In the genomic region with DNA sequence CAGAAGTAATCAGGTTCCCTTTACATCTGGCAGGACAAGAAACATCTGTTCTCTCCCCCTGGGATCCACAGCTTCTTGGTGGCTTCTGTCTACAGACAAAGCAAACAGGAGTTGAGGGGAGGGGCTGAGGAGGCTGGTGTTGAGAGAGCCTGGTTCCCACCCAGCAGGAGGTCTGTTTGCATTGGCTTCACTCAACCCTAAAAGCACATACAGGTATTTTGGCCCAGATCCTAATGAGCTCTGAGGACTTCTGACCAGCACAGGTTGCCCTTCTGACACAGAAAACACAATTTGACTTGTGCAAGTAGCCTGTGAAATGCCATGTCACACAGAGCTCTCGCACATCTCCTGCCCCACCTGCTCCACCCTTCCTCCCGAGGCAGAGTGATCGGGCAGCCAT, we compare ENCODE assay signal across 12 mouse cellular contexts. TPM values are rescaled to one million over a fixed set of nuclear protein-coding genes. Genes with fewer than 3 reads are reported as not detected.
DNase-seq lines count a peak whose midpoint lies in the region; ATAC-seq and TF ChIP-seq lines count a peak whose summit lies in the region.
"Had no signal": no experiment of that assay in that cellular context is flagged by ENCODE, and none has a peak within 500 bp of the region (broad histone marks: within the 10 kb centered on the region; RNA-seq: fewer than 3 reads in every experiment).

No protein-coding gene starts in this region.

- H3K4me2 ChIP-seq in liver, postnatal 0 days (ENCODE audit: low read depth, low read length) = no peak overlapping the region
- no peak overlapping the region for H3K4me2 ChIP-seq in liver, embryonic 12.5 days
- H3K4me2 ChIP-seq in lung, postnatal 0 days (replicated peaks; ENCODE audit: low read depth, low read length) = no peak overlapping the region
- H3K4me2 ChIP-seq: hindbrain, embryonic 13.5 days; midbrain, embryonic 15.5 days had no signal

- intact Hi-C loops in heart, postnatal 14 days (cut with DNase I) = no loop called here

- no peak overlapping the region for H3K4me3 ChIP-seq in liver, postnatal 0 days (ENCODE audit: low read depth, low read length)
- H3K4me3 ChIP-seq in liver, embryonic 12.5 days = no peak overlapping the region
- no peak overlapping the region for H3K4me3 ChIP-seq in lung, postnatal 0 days (ENCODE audit: low read depth, low read length)
- H3K4me3 ChIP-seq: hindbrain, embryonic 13.5 days; midbrain, embryonic 15.5 days had no signal

- ATAC-seq in liver, postnatal 0 days = peak; percentile 43
- no peak for ATAC-seq in liver, embryonic 12.5 days
- peak; percentile 87 for ATAC-seq in lung, postnatal 0 days
- ATAC-seq: midbrain, embryonic 15.5 days had no signal

- H3K4me1 ChIP-seq in liver, postnatal 0 days (ENCODE audit: insufficient read depth) = peaks cover 6% of the 10 kb centered on the region
- H3K4me1 ChIP-seq in liver, embryonic 12.5 days = peaks cover 12% of the 10 kb centered on the region
- H3K4me1 ChIP-seq in lung, postnatal 0 days (ENCODE audit: insufficient read depth, low read depth, low read length) = peaks cover 8% of the 10 kb centered on the region
- H3K4me1 ChIP-seq: midbrain, embryonic 15.5 days had no signal

- WGBS in liver, postnatal 0 days (ENCODE audit: insufficient replicate concordance) = 40% methylated on average over 3 of the region's 3 CpGs
- WGBS in liver, embryonic 12.5 days (ENCODE audit: insufficient replicate concordance) = 35% methylated on average over 3 of the region's 3 CpGs
- 22% methylated on average over 3 of the region's 3 CpGs for WGBS in lung, postnatal 0 days

- no peak for TF ChIP-seq EP300 in liver, postnatal 0 days (IDR thresholded peaks at IDR 0.05; ENCODE audit: low read depth)
- TF ChIP-seq EP300 in lung, postnatal 0 days (IDR thresholded peaks at IDR 0.05) = no peak

- DNase-seq in liver, postnatal 0 days = no peak
- peak; percentile 44 for DNase-seq in kidney, postnatal 10 days
- peak; percentile 80 for DNase-seq in lung, postnatal 0 days (ENCODE audit: low spot score)
- no peak for DNase-seq in frontal cortex, adult 2 months (ENCODE audit: extremely low spot score in 1 of 2, low spot score in 1 of 2)
- DNase-seq in adrenal gland, adult 18-20 months (ENCODE audit: low spot score in 2 of 2) = no peak
- DNase-seq in heart, postnatal 14 days = no peak
- DNase-seq: cerebellum, adult 9-10 months; gastrocnemius, postnatal 25 days had no signal

- no peak for TF ChIP-seq CTCF in liver, postnatal 0 days (IDR thresholded peaks at IDR 0.05; ENCODE audit: low read depth)
- no peak for TF ChIP-seq CTCF in lung, postnatal 0 days (IDR thresholded peaks at IDR 0.05)

- no peaks in the 10 kb centered on the region for H3K27me3 ChIP-seq in liver, postnatal 0 days (ENCODE audit: insufficient read depth, low read length)
- no peaks in the 10 kb centered on the region for H3K27me3 ChIP-seq in liver, embryonic 12.5 days (replicated peaks)
- H3K27me3 ChIP-seq in lung, postnatal 0 days (replicated peaks; ENCODE audit: insufficient read depth, low read length) = no peaks in the 10 kb centered on the region
- H3K27me3 ChIP-seq: hindbrain, embryonic 13.5 days; midbrain, embryonic 15.5 days had no signal

- H3K9me3 ChIP-seq in liver, postnatal 0 days (ENCODE audit: low read length) = no peaks in the 10 kb centered on the region
- no peaks in the 10 kb centered on the region for H3K9me3 ChIP-seq in liver, embryonic 12.5 days (replicated peaks)
- no peaks in the 10 kb centered on the region for H3K9me3 ChIP-seq in lung, postnatal 0 days (ENCODE audit: low read length)
- H3K9me3 ChIP-seq: hindbrain, embryonic 13.5 days; midbrain, embryonic 15.5 days had no signal

- no peaks in the 10 kb centered on the region for H3K36me3 ChIP-seq in liver, postnatal 0 days (replicated peaks; ENCODE audit: insufficient read depth, low read length)
- H3K36me3 ChIP-seq in liver, embryonic 12.5 days = no peaks in the 10 kb centered on the region
- no peaks in the 10 kb centered on the region for H3K36me3 ChIP-seq in lung, postnatal 0 days (ENCODE audit: insufficient read depth, low read length)
- H3K36me3 ChIP-seq: hindbrain, embryonic 13.5 days; midbrain, embryonic 15.5 days had no signal

- H3K27ac ChIP-seq in liver, postnatal 0 days (ENCODE audit: low read depth) = no peak overlapping the region
- H3K27ac ChIP-seq in liver, embryonic 12.5 days = no peak overlapping the region
- H3K27ac ChIP-seq in lung, postnatal 0 days (ENCODE audit: low read length) = peak overlapping the region; percentile 47; the same call in 1 of the 2 replicates
- H3K27ac ChIP-seq: hindbrain, embryonic 13.5 days; macrophage; midbrain, embryonic 15.5 days had no signal

- no peak overlapping the region for H3K9ac ChIP-seq in liver, postnatal 0 days (replicated peaks)
- no peak overlapping the region for H3K9ac ChIP-seq in liver, embryonic 12.5 days
- H3K9ac ChIP-seq in lung, postnatal 0 days (replicated peaks; ENCODE audit: low read depth) = no peak overlapping the region
- H3K9ac ChIP-seq: hindbrain, embryonic 13.5 days; midbrain, embryonic 15.5 days had no signal

RNA-seq across cellular contexts. Expression of gene Med9, which starts 39.6 kb away (rescaled TPM):
- polyA plus RNA-seq in liver, postnatal 0 days (2015; fragmentation: Nextera tagmentation; extraction: Ambion mirVana) = 15.2 and 15.8 TPM in 2 replicates
- polyA plus RNA-seq in liver, embryonic 12.5 days (2016; fragmentation: Nextera tagmentation; extraction: Ambion mirVana) = 29.5 and 30.1 TPM in 2 replicates
- polyA plus RNA-seq in lung, postnatal 0 days (2015; fragmentation: Nextera tagmentation; extraction: Ambion mirVana) = 29.0 and 31.3 TPM in 2 replicates
- 43.6 and 44.0 TPM in 2 replicates for polyA plus RNA-seq in frontal cortex, adult 2 months (2012; rRNA removed)
- 10 to 100 TPM; 23.3 to 24.3 TPM for total RNA-seq in adrenal gland, adult 18-20 months (2021)
- total RNA-seq in heart, postnatal 14 days (2021) = 10 to 100 TPM; 22.4 TPM

RNA-seq across cellular contexts. Expression of gene Rasd1, which starts 56.3 kb away (rescaled TPM):
- 2.2 and 3.2 TPM in 2 replicates for polyA plus RNA-seq in liver, postnatal 0 days (2015; fragmentation: Nextera tagmentation; extraction: Ambion mirVana)
- 0.97 and 1.2 TPM in 2 replicates for polyA plus RNA-seq in liver, embryonic 12.5 days (2016; fragmentation: Nextera tagmentation; extraction: Ambion mirVana)
- 3.3 and 4.0 TPM in 2 replicates for polyA plus RNA-seq in lung, postnatal 0 days (2015; fragmentation: Nextera tagmentation; extraction: Ambion mirVana)
- polyA plus RNA-seq in frontal cortex, adult 2 months (2012; rRNA removed) = 3.0 and 4.4 TPM in 2 replicates
- 10 to 100 TPM; 17.5 to 20.2 TPM for total RNA-seq in adrenal gland, adult 18-20 months (2021)
- 10 to 100 TPM; 11.9 to 13.4 TPM for total RNA-seq in heart, postnatal 14 days (2021)

Comparison
In these comparisons a context has a peak if more than half of its experiments do, and no peak if none do; other contexts are left out.
1. DNase-seq: peak in kidney, postnatal 10 days (single experiment) and lung, postnatal 0 days (single experiment); none in liver, postnatal 0 days (single experiment), frontal cortex, adult 2 months (0 of 2), adrenal gland, adult 18-20 months (0 of 2) and heart, postnatal 14 days (0 of 2).